Mouse (Mus musculus) retina, postnatal 1 day (tissue): ENCODE results near the gene Spag16.
A peak's percentile ranks its signal among the peaks of the same experiment; 100 is the strongest.

Source experiments
- DNase-seq: peaks from one replicate; pipeline ENCODE4 v3.0.0-alpha.2; 2012

Spag16 gene

GRCm38 (mm10) chr1:70104683-70105082, 277.9 kb downstream of the Spag16 start:
- no peak for DNase-seq

- DNase-seq, result no peak
Observed at GRCm38 (mm10) chr1:70116212-70116982, 289.6 kb downstream of the Spag16 start.

GRCm38 (mm10) chr1:70128035-70128434, 301.3 kb downstream of the Spag16 start:
- peak; percentile 41 for DNase-seq

- peak; percentile 36 for DNase-seq
Observed at GRCm38 (mm10) chr1:70135547-70135946, 308.8 kb downstream of the Spag16 start.

GRCm38 (mm10) chr1:70165343-70166158, 338.8 kb downstream of the Spag16 start:
- DNase-seq, result peak; percentile 82

- no peak for DNase-seq
Observed at GRCm38 (mm10) chr1:70180123-70180741, 353.5 kb downstream of the Spag16 start.

GRCm38 (mm10) chr1:70264815-70265214, 438.0 kb downstream of the Spag16 start:
- peak; percentile 37 for DNase-seq

- DNase-seq, result no peak
Observed at GRCm38 (mm10) chr1:70265920-70266505, 439.2 kb downstream of the Spag16 start.

GRCm38 (mm10) chr1:70270139-70270538, 443.4 kb downstream of the Spag16 start:
- DNase-seq, result peak; percentile 36

GRCm38 (mm10) chr1:70272753-70273152, 446.0 kb downstream of the Spag16 start:
- DNase-seq, result no peak

- DNase-seq, result no peak
Observed at GRCm38 (mm10) chr1:70279296-70279695, 452.5 kb downstream of the Spag16 start.

GRCm38 (mm10) chr1:70283388-70283787, 456.6 kb downstream of the Spag16 start:
- DNase-seq, result no peak

- no peak for DNase-seq
Observed at GRCm38 (mm10) chr1:70284140-70284539, 457.4 kb downstream of the Spag16 start.

- DNase-seq, result peak; percentile 15
Observed at GRCm38 (mm10) chr1:70316128-70316765, 489.5 kb downstream of the Spag16 start.

- DNase-seq, result no peak
Observed at GRCm38 (mm10) chr1:70320951-70321350, 494.2 kb downstream of the Spag16 start.

GRCm38 (mm10) chr1:70346179-70346578, 519.4 kb downstream of the Spag16 start:
- no peak for DNase-seq

- DNase-seq, result no peak
Observed at GRCm38 (mm10) chr1:70351371-70351770, 524.6 kb downstream of the Spag16 start.

GRCm38 (mm10) chr1:70354014-70354413, 527.2 kb downstream of the Spag16 start:
- DNase-seq, result no peak

GRCm38 (mm10) chr1:70371721-70372120, 545.0 kb downstream of the Spag16 start:
- no peak for DNase-seq

- no peak for DNase-seq
Observed at GRCm38 (mm10) chr1:70380096-70380495, 553.3 kb downstream of the Spag16 start.

- DNase-seq, result peak; percentile 47
Observed at GRCm38 (mm10) chr1:70442209-70443080, 615.7 kb downstream of the Spag16 start.

GRCm38 (mm10) chr1:70479864-70480263, 653.1 kb downstream of the Spag16 start:
- DNase-seq, result no peak
